Mouse (Mus musculus) hindbrain, postnatal 0 days (tissue): ENCODE measurements at regions not wholly inside any gene's neighbourhood (a gene's known extent, or its start where the extent isn't known, plus 50 kb on each side); places are given as distances from the start of the nearest gene placed in this dataset.
"Not testable (repeated sequence)": the region's sequence is repeated elsewhere in the genome, so short reads cannot be mapped to it uniquely, and the experiment has no call there.

Experiments used
- ATAC-seq: fragments of 200-750 bp; cut with Nextera tagmentation; 2 replicates; pipeline ENCODE4 v1.8.0; 2017; ENCODE audit warnings: mild to moderate bottlenecking, moderate TSS enrichment, moderate library complexity
- DNase-seq: peaks from one replicate; pipeline ENCODE4 v3.0.0-alpha.2; 2015; ENCODE audit warnings: low spot score
- H3K27ac ChIP-seq: fragments of 300-500 bp; sonication (generic); 2 replicates; pipeline ENCODE4 v1.5.1; 2014; ENCODE audit warnings: mild to moderate bottlenecking
- H3K27me3 ChIP-seq: fragments of 300-500 bp; sonication (generic); 2 replicates; pipeline ENCODE4 v1.6.1; 2014; ENCODE audit warnings: low read length, mixed read lengths; ENCODE audit not compliant: insufficient read depth
- H3K36me3 ChIP-seq: fragments of 300-500 bp; sonication (generic); 2 replicates; pipeline ENCODE4 v1.6.1; 2014; ENCODE audit warnings: low read length, mixed read lengths; ENCODE audit not compliant: insufficient read depth
- H3K4me1 ChIP-seq: fragments of 300-500 bp; sonication (generic); 2 replicates; pipeline ENCODE4 v1.6.1; 2014; ENCODE audit warnings: antibody characterized with exemption, low read length, mixed read lengths; ENCODE audit not compliant: insufficient read depth
- H3K4me2 ChIP-seq: fragments of 300-500 bp; sonication (generic); 2 replicates; pipeline ENCODE4 v1.6.1; 2014; ENCODE audit warnings: low read depth, mild to moderate bottlenecking, low read length, moderate library complexity, mixed read lengths
- H3K4me3 ChIP-seq: fragments of 300-500 bp; sonication (generic); 2 replicates; pipeline ENCODE4 v1.5.1; 2014; ENCODE audit warnings: low read length
- H3K9ac ChIP-seq: fragments of 300-500 bp; sonication (generic); replicated peaks from 2 replicates; pipeline ENCODE4 v1.6.1; 2014; ENCODE audit warnings: mild to moderate bottlenecking, low read length, moderate library complexity, mixed read lengths
- H3K9me3 ChIP-seq: fragments of 300-500 bp; sonication (generic); 2 replicates; pipeline ENCODE4 v1.6.1; 2016; ENCODE audit warnings: low read length, mixed read lengths
- CTCF ChIP-seq: IDR thresholded peaks from 2 replicates; pipeline ENCODE4 v1.5.1; 2016; ENCODE audit warnings: antibody characterized with exemption, control low read depth, low read depth
- WGBS: fragments of 180-500 bp; shearing (Covaris S2); extraction: QIAGEN DNeasy Blood & Tissue Kit; methylation state at CpG from one replicate; pipeline ENCODE4 v1.1.7; 2014; 5-methylcytosine and 5-hydroxymethylcytosine counted together

DNA sequence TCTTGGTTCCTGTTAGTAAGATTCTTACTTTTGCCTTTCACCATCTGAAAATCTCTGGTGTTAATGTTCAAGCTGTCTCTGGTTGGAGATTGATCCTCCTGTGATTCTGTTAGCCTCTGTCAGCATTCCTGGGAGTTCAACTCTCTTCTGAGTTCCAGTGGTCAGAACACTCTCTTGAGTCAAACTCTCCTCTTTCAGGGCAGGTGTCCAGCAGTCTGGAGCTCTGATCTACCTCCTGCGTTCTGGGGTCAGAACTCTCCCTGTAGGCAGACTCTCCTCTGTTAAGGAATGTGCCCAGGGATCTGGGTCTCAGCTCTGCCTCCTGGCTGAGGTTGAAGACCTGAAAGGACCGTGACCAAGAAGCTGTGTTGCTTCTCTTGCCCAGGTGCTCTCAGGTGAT, 581.3 kb downstream of the H2al1n start:
- H3K9me3 ChIP-seq, H3K9ac ChIP-seq, DNase-seq, H3K27ac ChIP-seq, ATAC-seq, H3K4me3 ChIP-seq, H3K36me3 ChIP-seq, H3K4me1 ChIP-seq, H3K27me3 ChIP-seq, H3K4me2 ChIP-seq: not testable (repeated sequence)
- WGBS: 84% methylated on average over 2 of the region's 2 CpGs

GRCm38 (mm10) chrX:14835862-14836261, 624.9 kb downstream of the H2al1n start:
- no peak for TF ChIP-seq CTCF
- Histone ChIP-seq H3K36me3 (no peaks in the 10 kb centered on the region), H3K9me3 (no peaks in the 10 kb centered on the region)

GRCm38 (mm10) chrX:14839740-14840419, 628.9 kb downstream of the H2al1n start:
- TF ChIP-seq CTCF: no peak
- no peaks in the 10 kb centered on the region for H3K27me3 ChIP-seq
- DNase-seq (peak; percentile 48), ATAC-seq (peak; percentile 78)
- H3K27ac ChIP-seq: 0 out of 2 replicates have a peak overlapping the region, but pooled peaks have one; percentile 11
- WGBS: 45% methylated on average over 7 of the region's 7 CpGs
- no peak overlapping the region for H3K4me2 ChIP-seq
- H3K4me1 ChIP-seq: no peaks in the 10 kb centered on the region
- H3K4me3 ChIP-seq: no peak overlapping the region
- no peaks in the 10 kb centered on the region for H3K9me3 ChIP-seq
- H3K9ac ChIP-seq: no peak overlapping the region
- no peaks in the 10 kb centered on the region for H3K36me3 ChIP-seq

More at GRCm38 (mm10) chrX:14835862-14836261, 624.9 kb downstream of the H2al1n start:
- Histone ChIP-seq H3K4me2 (no peak overlapping the region), H3K27me3 (no peaks in the 10 kb centered on the region), H3K4me3 (no peak overlapping the region), H3K9ac (no peak overlapping the region), H3K4me1 (no peaks in the 10 kb centered on the region), H3K27ac (no peak overlapping the region)
- ATAC-seq (no peak), DNase-seq (no peak)
- 53% methylated on average over 4 of the region's 4 CpGs for WGBS

DNA sequence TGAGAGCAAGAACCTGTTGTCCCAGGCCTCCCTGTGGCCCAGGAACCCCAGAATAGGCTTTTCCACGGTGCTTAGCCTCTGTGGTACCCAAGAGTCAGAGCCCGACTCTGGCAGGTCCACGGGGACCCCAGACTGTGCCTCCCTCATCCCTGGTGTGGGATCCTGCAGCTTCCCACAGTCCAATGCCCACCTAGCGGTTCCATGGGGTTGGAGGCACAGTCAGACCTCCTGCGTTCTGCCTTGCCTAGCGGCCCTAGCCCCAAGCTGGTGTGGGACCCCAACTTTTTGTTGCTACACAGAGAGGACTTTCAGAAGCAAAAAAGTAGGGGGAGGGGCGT, 629.4 kb downstream of the H2al1n start:
- no peaks in the 10 kb centered on the region for H3K4me1 ChIP-seq
- ATAC-seq (peak; percentile 32; the same call in 1 of the 2 replicates), DNase-seq (no peak)
- H3K36me3 ChIP-seq: no peaks in the 10 kb centered on the region
- no peak overlapping the region for H3K9ac ChIP-seq
- H3K27me3 ChIP-seq: no peaks in the 10 kb centered on the region
- TF ChIP-seq CTCF: no peak
- H3K9me3 ChIP-seq: no peaks in the 10 kb centered on the region
- no peak overlapping the region for H3K4me3 ChIP-seq
- no peak overlapping the region for H3K27ac ChIP-seq
- no peak overlapping the region for H3K4me2 ChIP-seq
- 55% methylated on average over 7 of the region's 7 CpGs for WGBS

- no peak for ATAC-seq
These were observed 634.4 kb downstream of the H2al1n start for GRCm38 (mm10) chrX:14845353-14845752.

GRCm38 (mm10) chrX:14884612-14885011, 673.7 kb downstream of the H2al1n start:
- Histone ChIP-seq H3K36me3 (no peaks in the 10 kb centered on the region), H3K27ac (no peak overlapping the region), H3K4me2 (no peak overlapping the region), H3K9me3 (no peaks in the 10 kb centered on the region), H3K4me1 (no peaks in the 10 kb centered on the region), H3K4me3 (no peak overlapping the region), H3K9ac (no peak overlapping the region), H3K27me3 (no peaks in the 10 kb centered on the region)
- TF ChIP-seq CTCF: no peak
- peak; percentile 72 for ATAC-seq
- WGBS: 63% methylated on average over 3 of the region's 3 CpGs
- peak; percentile 54 for DNase-seq

More at GRCm38 (mm10) chrX:14845353-14845752, 634.4 kb downstream of the H2al1n start:
- H3K4me3 ChIP-seq: no peak overlapping the region
- no peaks in the 10 kb centered on the region for H3K27me3 ChIP-seq
- H3K4me2 ChIP-seq: no peak overlapping the region
- TF ChIP-seq CTCF: no peak
- no peaks in the 10 kb centered on the region for H3K9me3 ChIP-seq
- no peak overlapping the region for H3K9ac ChIP-seq
- no peaks in the 10 kb centered on the region for H3K36me3 ChIP-seq
- H3K27ac ChIP-seq: no peak overlapping the region
- DNase-seq: no peak
- no peaks in the 10 kb centered on the region for H3K4me1 ChIP-seq
